Mouse (Mus musculus) monocyte, adult 5-6 weeks (primary cell): ENCODE measurements around the gene Nfib. TPM values are rescaled to one million over a fixed set of nuclear protein-coding genes. Genes with fewer than 3 reads are reported as not detected.

ENCODE experiments used
- ATAC-seq: fragments of 153-309, 156-312 bp; replicated peaks from 2 replicates; pipeline ENCODE4 v1.8.0; 2017; ENCODE audit warnings: mild to moderate bottlenecking; ENCODE audit not compliant: low TSS enrichment, insufficient number of reproducible peaks, severe bottlenecking, poor library complexity, low FRiP score
- total RNA-seq: library from RNA; stranded (forward); fragments of 200-1000, 200-491, 200-594 nt; gene quantifications from 3 replicates; pipeline ENCODE4 v1.2.3, GENCODE M21; 2017

Gene Nfib
- total RNA-seq, 1 experiment from 2014 or later: 0.29 TPM

- ATAC-seq: no peak
Measured at GRCm38 (mm10) chr4:82506731-82507331, 198.7 kb downstream of the Nfib start.

- ATAC-seq: no peak
Measured at GRCm38 (mm10) chr4:82506081-82506730, 199.3 kb downstream of the Nfib start.

- ATAC-seq: no peak
Measured at GRCm38 (mm10) chr4:82505121-82506031, 200.2 kb downstream of the Nfib start.

GRCm38 (mm10) chr4:82504284-82505120 lies 201.0 kb downstream of the Nfib start:
- ATAC-seq: no peak

GRCm38 (mm10) chr4:82504015-82504283 lies 201.6 kb downstream of the Nfib start:
- no peak for ATAC-seq

- ATAC-seq: no peak
Measured at GRCm38 (mm10) chr4:82503274-82504014, 202.1 kb downstream of the Nfib start.

- no peak for ATAC-seq
Measured at GRCm38 (mm10) chr4:82502611-82503010, 202.9 kb downstream of the Nfib start.

- no peak for ATAC-seq
Measured at GRCm38 (mm10) chr4:82502012-82502411, 203.5 kb downstream of the Nfib start.

GRCm38 (mm10) chr4:82500578-82501098 lies 204.9 kb downstream of the Nfib start:
- ATAC-seq: no peak

- ATAC-seq: no peak
Measured at GRCm38 (mm10) chr4:82499725-82500577, 205.6 kb downstream of the Nfib start.

GRCm38 (mm10) chr4:82499238-82499637 lies 206.3 kb downstream of the Nfib start:
- no peak for ATAC-seq

- ATAC-seq: no peak
Measured at GRCm38 (mm10) chr4:82497671-82498631, 207.6 kb downstream of the Nfib start.

- no peak for ATAC-seq
Measured at GRCm38 (mm10) chr4:82497141-82497566, 208.4 kb downstream of the Nfib start.

- no peak for ATAC-seq
Measured at GRCm38 (mm10) chr4:82496383-82496782, 209.2 kb downstream of the Nfib start.

- ATAC-seq: no peak
Measured at GRCm38 (mm10) chr4:82495605-82496004, 209.9 kb downstream of the Nfib start.

- no peak for ATAC-seq
Measured at GRCm38 (mm10) chr4:82494829-82495228, 210.7 kb downstream of the Nfib start.
